Mouse (Mus musculus) G1E (cell line): ENCODE data around the gene Gm15737.

Experiments
- CTCF ChIP-seq: IDR thresholded peaks from 2 replicates; pipeline ENCODE4 v1.5.1; 2012; ENCODE audit warnings: low read depth, low read length, inconsistent platforms, mixed read lengths
- GATA1 ChIP-seq: IDR thresholded peaks from 2 replicates; pipeline ENCODE4 v1.6.1; 2012; ENCODE audit warnings: borderline replicate concordance, low read length, inconsistent platforms, mixed read lengths
- GATA2 ChIP-seq: IDR thresholded peaks from 2 replicates; pipeline ENCODE4 v1.6.1; 2012; ENCODE audit warnings: low read depth, low read length, inconsistent platforms, borderline replicate concordance
- POLR2AphosphoS5 ChIP-seq: IDR thresholded peaks from 2 replicates; pipeline ENCODE4 v1.6.1; 2012; ENCODE audit warnings: low read depth, low read length, inconsistent platforms; ENCODE audit not compliant: insufficient replicate concordance
- TAL1 ChIP-seq: conservative IDR thresholded peaks from 2 replicates; pipeline ENCODE4 v1.6.1; 2012; ENCODE audit warnings: low read depth, low read length, inconsistent platforms, mixed read lengths

GRCm38 (mm10) chr6:92891535-92891934, 22.4 kb downstream of the Gm15737 start:
- TF ChIP-seq CTCF (no peak), GATA1 (no peak), TAL1 (no peak), POLR2AphosphoS5 (no peak), GATA2 (no peak)
